Mouse (Mus musculus): ENCODE results near the gene Hmgb1. TPM values are rescaled to one million over a fixed set of nuclear protein-coding genes. Genes with fewer than 3 reads are reported as not detected.
A peak's percentile ranks its signal among the peaks of the same experiment; 100 is the strongest.

The Hmgb1 gene
- polyA plus RNA-seq, 2 experiments: 577 to 1,456 TPM

- no peak for TF ChIP-seq POLR2A (IDR thresholded peaks at IDR 0.05; ENCODE audit: borderline replicate concordance, extremely low read depth, insufficient read depth, insufficient read length)
- DNase-seq (ENCODE audit: low spot score): no peak
- peak overlapping the region; percentile 9; the same call in 1 of the 2 replicates for H3K4me3 ChIP-seq (replicated peaks; ENCODE audit: low read length)
- WGBS: 50% methylated on average over 5 of the region's 5 CpGs
- peak overlapping the region; percentile 42 for H3K4me2 ChIP-seq (replicated peaks; ENCODE audit: low read depth, low read length, severe bottlenecking)
- no peak for ATAC-seq (ENCODE audit: low FRiP score, low read depth)
- H3K36me3 ChIP-seq (ENCODE audit: control insufficient read depth, insufficient read depth, low read length): no peaks in the 10 kb centered on the region
- H3K4me1 ChIP-seq (ENCODE audit: control insufficient read depth, insufficient read depth, low read length): peaks cover 27% of the 10 kb centered on the region
- H3K9me3 ChIP-seq (ENCODE audit: control insufficient read depth, low read length): no peaks in the 10 kb centered on the region
- H3K9ac ChIP-seq (ENCODE audit: low read depth, low read length, severe bottlenecking): peak overlapping the region; percentile 53
- H3K27ac ChIP-seq (replicated peaks; ENCODE audit: low read depth, low read length): peak overlapping the region; percentile 80; the same call in 1 of the 2 replicates
- H3K27me3 ChIP-seq (ENCODE audit: control insufficient read depth, insufficient read depth, low read length): no peaks in the 10 kb centered on the region
Measured at GRCm38 (mm10) chr5:149007295-149007646, 177.0 kb downstream of the Hmgb1 start.

GRCm38 (mm10) chr5:149006362-149007294 is 177.7 kb downstream of the Hmgb1 start:
- Histone ChIP-seq H3K9ac (ENCODE audit: low read depth, low read length, severe bottlenecking) (peak overlapping the region; percentile 53), H3K4me2 (replicated peaks; ENCODE audit: low read depth, low read length, severe bottlenecking) (peak overlapping the region; percentile 76), H3K27me3 (ENCODE audit: control insufficient read depth, insufficient read depth, low read length) (no peaks in the 10 kb centered on the region), H3K4me1 (ENCODE audit: control insufficient read depth, insufficient read depth, low read length) (peaks cover 30% of the 10 kb centered on the region), H3K36me3 (ENCODE audit: control insufficient read depth, insufficient read depth, low read length) (no peaks in the 10 kb centered on the region), H3K4me3 (replicated peaks; ENCODE audit: low read length) (peak overlapping the region; percentile 35), H3K9me3 (ENCODE audit: control insufficient read depth, low read length) (no peaks in the 10 kb centered on the region), H3K27ac (replicated peaks; ENCODE audit: low read depth, low read length) (peak overlapping the region; percentile 80)
- WGBS: 4% methylated on average over 26 of the region's 26 CpGs
- DNase-seq (ENCODE audit: low spot score) (peak; percentile 98), ATAC-seq (ENCODE audit: low FRiP score, low read depth) (peak; percentile 77)
- TF ChIP-seq POLR2A (IDR thresholded peaks at IDR 0.05; ENCODE audit: borderline replicate concordance, extremely low read depth, insufficient read depth, insufficient read length): 0 out of 2 replicates have a peak, but pooled peaks have one; percentile 70

GRCm38 (mm10) chr5:149005701-149006361 is 178.5 kb downstream of the Hmgb1 start:
- ATAC-seq (ENCODE audit: low FRiP score, low read depth) (no peak), DNase-seq (ENCODE audit: low spot score) (no peak)
- Histone ChIP-seq H3K4me3 (replicated peaks; ENCODE audit: low read length) (peak overlapping the region; percentile 35), H3K9ac (ENCODE audit: low read depth, low read length, severe bottlenecking) (peak overlapping the region; percentile 46; the same call in 1 of the 2 replicates), H3K27ac (replicated peaks; ENCODE audit: low read depth, low read length) (peak overlapping the region; percentile 74; the same call in 1 of the 2 replicates), H3K4me1 (ENCODE audit: control insufficient read depth, insufficient read depth, low read length) (peaks cover 30% of the 10 kb centered on the region), H3K36me3 (ENCODE audit: control insufficient read depth, insufficient read depth, low read length) (no peaks in the 10 kb centered on the region), H3K4me2 (replicated peaks; ENCODE audit: low read depth, low read length, severe bottlenecking) (peak overlapping the region; percentile 76), H3K27me3 (ENCODE audit: control insufficient read depth, insufficient read depth, low read length) (no peaks in the 10 kb centered on the region), H3K9me3 (ENCODE audit: control insufficient read depth, low read length) (no peaks in the 10 kb centered on the region)
- TF ChIP-seq POLR2A (IDR thresholded peaks at IDR 0.05; ENCODE audit: borderline replicate concordance, extremely low read depth, insufficient read depth, insufficient read length): no peak
- 44% methylated on average over 9 of the region's 9 CpGs for WGBS

GRCm38 (mm10) chr5:149005083-149005482 is 179.2 kb downstream of the Hmgb1 start:
- Histone ChIP-seq H3K4me2 (replicated peaks; ENCODE audit: low read depth, low read length, severe bottlenecking) (no peak overlapping the region), H3K4me1 (ENCODE audit: control insufficient read depth, insufficient read depth, low read length) (peaks cover 30% of the 10 kb centered on the region), H3K9me3 (ENCODE audit: control insufficient read depth, low read length) (no peaks in the 10 kb centered on the region), H3K27me3 (ENCODE audit: control insufficient read depth, insufficient read depth, low read length) (no peaks in the 10 kb centered on the region), H3K27ac (replicated peaks; ENCODE audit: low read depth, low read length) (no peak overlapping the region), H3K9ac (ENCODE audit: low read depth, low read length, severe bottlenecking) (no peak overlapping the region), H3K36me3 (ENCODE audit: control insufficient read depth, insufficient read depth, low read length) (no peaks in the 10 kb centered on the region), H3K4me3 (replicated peaks; ENCODE audit: low read length) (no peak overlapping the region)
- DNase-seq (ENCODE audit: low spot score) (no peak), ATAC-seq (ENCODE audit: low FRiP score, low read depth) (no peak)
- WGBS: 18% methylated on average over 9 of the region's 9 CpGs
- TF ChIP-seq POLR2A (IDR thresholded peaks at IDR 0.05; ENCODE audit: borderline replicate concordance, extremely low read depth, insufficient read depth, insufficient read length): no peak

GRCm38 (mm10) chr5:149003137-149003536 is 181.2 kb downstream of the Hmgb1 start:
- ATAC-seq (ENCODE audit: low FRiP score, low read depth): 0 out of 2 replicates have a peak, but pooled peaks have one; percentile 6
- no peak overlapping the region for H3K9ac ChIP-seq (ENCODE audit: low read depth, low read length, severe bottlenecking)

More at GRCm38 (mm10) chr5:149003137-149003536, 181.2 kb downstream of the Hmgb1 start:
- no peak for TF ChIP-seq POLR2A (IDR thresholded peaks at IDR 0.05; ENCODE audit: borderline replicate concordance, extremely low read depth, insufficient read depth, insufficient read length)
- Histone ChIP-seq H3K9me3 (ENCODE audit: control insufficient read depth, low read length) (no peaks in the 10 kb centered on the region), H3K4me3 (replicated peaks; ENCODE audit: low read length) (no peak overlapping the region), H3K27me3 (ENCODE audit: control insufficient read depth, insufficient read depth, low read length) (no peaks in the 10 kb centered on the region), H3K4me1 (ENCODE audit: control insufficient read depth, insufficient read depth, low read length) (peaks cover 30% of the 10 kb centered on the region), H3K27ac (replicated peaks; ENCODE audit: low read depth, low read length) (0 out of 2 replicates have a peak overlapping the region, but pooled peaks have one; percentile 21), H3K4me2 (replicated peaks; ENCODE audit: low read depth, low read length, severe bottlenecking) (0 out of 2 replicates have a peak overlapping the region, but pooled peaks have one; percentile 11), H3K36me3 (ENCODE audit: control insufficient read depth, insufficient read depth, low read length) (no peaks in the 10 kb centered on the region)
- no peak for DNase-seq (ENCODE audit: low spot score)
- 33% methylated on average over 2 of the region's 2 CpGs for WGBS

Data from limb, embryonic 14.5 days (tissue).